Comparison of ENCODE assay signal across 13 mouse cellular contexts in genomic region chr13:78171984-78172636, GRCm38 (mm10). TPM values are rescaled to one million over a fixed set of nuclear protein-coding genes. Genes with fewer than 3 reads are reported as not detected.
DNase-seq lines count a peak whose midpoint lies in the region; ATAC-seq lines count a peak whose summit lies in the region.
"Had no signal": no experiment of that assay in that cellular context is flagged by ENCODE, and none has a peak within 500 bp of the region (broad histone marks: within the 10 kb centered on the region; RNA-seq: fewer than 3 reads in every experiment).

No protein-coding gene starts in this region.

- ATAC-seq in forebrain, embryonic 11.5 days (replicated peaks; ENCODE audit: low FRiP score): 0 out of 2 replicates have a peak, but pooled peaks have one; percentile 33
- ATAC-seq in hindbrain, embryonic 14.5 days (ENCODE audit: low FRiP score): no peak
- ATAC-seq in neural tube, embryonic 13.5 days (ENCODE audit: low read depth): no peak; the same call in 1 of the 2 replicates
- ATAC-seq in liver, embryonic 11.5 days (replicated peaks; ENCODE audit: low FRiP score): no peak

- H3K27me3 ChIP-seq in forebrain, embryonic 11.5 days (ENCODE audit: control insufficient read depth, insufficient read depth, low read length): peaks cover 40% of the 10 kb centered on the region
- peaks cover 71% of the 10 kb centered on the region for H3K27me3 ChIP-seq in hindbrain, embryonic 14.5 days (ENCODE audit: control insufficient read depth, insufficient read depth, low read length)
- H3K27me3 ChIP-seq in neural tube, embryonic 13.5 days: peaks cover 80% of the 10 kb centered on the region
- H3K27me3 ChIP-seq in liver, embryonic 11.5 days (replicated peaks; ENCODE audit: control insufficient read depth, insufficient read depth, low read length): peaks cover 70% of the 10 kb centered on the region

- DNase-seq in layer of hippocampus, postnatal 10 days (ENCODE audit: low spot score in 2 of 2): peak; percentile 31 to 52
- no peak for DNase-seq in layer of hippocampus, postnatal 25 days (ENCODE audit: extremely low spot score in 1 of 2, low spot score in 1 of 2)
- no peak for DNase-seq in forebrain, embryonic 11.5 days (ENCODE audit: low spot score)
- peak; percentile 65 for DNase-seq in hindbrain, embryonic 14.5 days (ENCODE audit: low spot score)
- DNase-seq in lung, postnatal 10 days: no peak
- DNase-seq in right cerebral cortex, postnatal 10 days (ENCODE audit: low spot score in 2 of 2): no peak
- no peak for DNase-seq in liver, embryonic 11.5 days (ENCODE audit: low spot score)
- DNase-seq: adrenal gland, postnatal 36 days; heart, adult 18-20 months had no signal

- peak overlapping the region; percentile 44 for H3K4me2 ChIP-seq in forebrain, embryonic 11.5 days (ENCODE audit: low read depth, low read length, severe bottlenecking)
- peak overlapping the region; percentile 48 for H3K4me2 ChIP-seq in hindbrain, embryonic 14.5 days (replicated peaks)
- peak overlapping the region; percentile 18 for H3K4me2 ChIP-seq in neural tube, embryonic 13.5 days
- no peak overlapping the region for H3K4me2 ChIP-seq in liver, embryonic 11.5 days

- peak overlapping the region; percentile 70 for H3K27ac ChIP-seq in forebrain, embryonic 11.5 days (ENCODE audit: low read depth, low read length)
- H3K27ac ChIP-seq in hindbrain, embryonic 14.5 days: 0 out of 2 replicates have a peak overlapping the region, but pooled peaks have one; percentile 44
- H3K27ac ChIP-seq in neural tube, embryonic 13.5 days (replicated peaks): no peak overlapping the region
- no peak overlapping the region for H3K27ac ChIP-seq in liver, embryonic 11.5 days (ENCODE audit: low read depth, low read length)

- peak overlapping the region; percentile 19 for H3K4me3 ChIP-seq in forebrain, embryonic 11.5 days (ENCODE audit: low read depth, low read length)
- peak overlapping the region; percentile 16 for H3K4me3 ChIP-seq in hindbrain, embryonic 14.5 days (replicated peaks; ENCODE audit: low read length)
- peak overlapping the region; percentile 1; the same call in 1 of the 2 replicates for H3K4me3 ChIP-seq in neural tube, embryonic 13.5 days
- no peak overlapping the region for H3K4me3 ChIP-seq in liver, embryonic 11.5 days (ENCODE audit: low read depth, low read length)

- 0 out of 2 replicates have a peak, but pooled peaks cover 3% of the 10 kb centered on the region for H3K4me1 ChIP-seq in forebrain, embryonic 11.5 days (replicated peaks; ENCODE audit: control insufficient read depth, insufficient read depth, low read length)
- H3K4me1 ChIP-seq in hindbrain, embryonic 14.5 days (replicated peaks; ENCODE audit: control insufficient read depth, insufficient read depth, low read length): no peaks in the 10 kb centered on the region
- H3K4me1 ChIP-seq in neural tube, embryonic 13.5 days (replicated peaks): peaks cover 9% of the 10 kb centered on the region
- H3K4me1 ChIP-seq in liver, embryonic 11.5 days (replicated peaks; ENCODE audit: control insufficient read depth, insufficient read depth, low read length): no peaks in the 10 kb centered on the region

- WGBS in forebrain, embryonic 11.5 days: 1% methylated on average over 17 of the region's 17 CpGs
- WGBS in hindbrain, embryonic 14.5 days: 4% methylated on average over 17 of the region's 17 CpGs
- 3% methylated on average over 17 of the region's 17 CpGs for WGBS in neural tube, embryonic 13.5 days
- WGBS in liver, embryonic 11.5 days: 5% methylated on average over 17 of the region's 17 CpGs

- H3K9ac ChIP-seq in forebrain, embryonic 11.5 days (ENCODE audit: low read length): peak overlapping the region; percentile 41
- H3K9ac ChIP-seq in hindbrain, embryonic 14.5 days: no peak overlapping the region
- H3K9ac ChIP-seq in neural tube, embryonic 13.5 days: no peak overlapping the region
- H3K9ac ChIP-seq in liver, embryonic 11.5 days (ENCODE audit: low read depth, low read length): no peak overlapping the region
- H3K9ac ChIP-seq: lung, embryonic 14.5 days had no signal

- H3K9me3 ChIP-seq in forebrain, embryonic 11.5 days (ENCODE audit: control insufficient read depth, low read length): no peaks in the 10 kb centered on the region
- H3K9me3 ChIP-seq in hindbrain, embryonic 14.5 days (ENCODE audit: control insufficient read depth, low read length): no peaks in the 10 kb centered on the region
- H3K9me3 ChIP-seq in neural tube, embryonic 13.5 days: no peaks in the 10 kb centered on the region
- H3K9me3 ChIP-seq in liver, embryonic 11.5 days (ENCODE audit: control insufficient read depth, low read length): no peaks in the 10 kb centered on the region

- H3K36me3 ChIP-seq in forebrain, embryonic 11.5 days (ENCODE audit: control insufficient read depth, insufficient read depth, low read length): no peaks in the 10 kb centered on the region
- no peaks in the 10 kb centered on the region for H3K36me3 ChIP-seq in hindbrain, embryonic 14.5 days (replicated peaks; ENCODE audit: control insufficient read depth, insufficient read depth)
- H3K36me3 ChIP-seq in neural tube, embryonic 13.5 days: no peaks in the 10 kb centered on the region
- no peaks in the 10 kb centered on the region for H3K36me3 ChIP-seq in liver, embryonic 11.5 days (ENCODE audit: control insufficient read depth, insufficient read depth, low read length)

RNA-seq across cellular contexts. Expression of gene Nr2f1, which starts 27.4 kb away (rescaled TPM):
- 100 to 1,000 TPM; 108 to 121 TPM for total RNA-seq in layer of hippocampus, postnatal 10 days (2021)
- total RNA-seq in layer of hippocampus, postnatal 25 days (2021): 10 to 100 TPM; 90.8 to 98.5 TPM
- polyA plus RNA-seq in forebrain, embryonic 11.5 days (2014; fragmentation: Nextera tagmentation; extraction: Ambion mirVana): 110 and 122 TPM in 2 replicates
- 64.3 and 70.7 TPM in 2 replicates for polyA plus RNA-seq in hindbrain, embryonic 14.5 days (2014; fragmentation: Nextera tagmentation; extraction: Ambion mirVana)
- polyA plus RNA-seq in neural tube, embryonic 13.5 days (2015; fragmentation: Nextera tagmentation; extraction: Ambion mirVana): 46.8 and 47.9 TPM in 2 replicates
- polyA plus RNA-seq in liver, embryonic 11.5 days (2014; fragmentation: Nextera tagmentation; extraction: Ambion mirVana): 6.1 and 6.5 TPM in 2 replicates
- total RNA-seq: hematopoietic stem cell, adult 5-6 weeks; monocyte, adult 5-6 weeks had no signal

Comparison
In these comparisons a context has a peak if more than half of its experiments do, and no peak if none do; other contexts are left out.
1. DNase-seq: peak in layer of hippocampus, postnatal 10 days (2 of 2) and hindbrain, embryonic 14.5 days (single experiment); none in layer of hippocampus, postnatal 25 days (0 of 2), forebrain, embryonic 11.5 days (single experiment), lung, postnatal 10 days (single experiment), right cerebral cortex, postnatal 10 days (0 of 2) and liver, embryonic 11.5 days (single experiment).
2. H3K27ac ChIP-seq: peak in forebrain, embryonic 11.5 days (single experiment) and hindbrain, embryonic 14.5 days (single experiment); none in neural tube, embryonic 13.5 days (single experiment) and liver, embryonic 11.5 days (single experiment).